Mouse (Mus musculus) myocyte (in vitro differentiated cells): Measurements from ENCODE around the gene Tcp10a.
"Not testable (repeated sequence)": the region's sequence is repeated elsewhere in the genome, so short reads cannot be mapped to it uniquely, and the experiment has no call there.

Experiments used
- CEBPB ChIP-seq: IDR thresholded peaks from 2 replicates; pipeline ENCODE4 v1.6.1; 2011; ENCODE audit warnings: mild to moderate bottlenecking, moderate library complexity; ENCODE audit not compliant: poor library complexity, insufficient read depth, severe bottlenecking
- POLR2A ChIP-seq: IDR thresholded peaks from one replicate; pipeline ENCODE4 v1.6.1; 2011; ENCODE audit warnings: low read depth, mild to moderate bottlenecking, control low read depth, moderate library complexity; ENCODE audit not compliant: insufficient read length

DNA sequence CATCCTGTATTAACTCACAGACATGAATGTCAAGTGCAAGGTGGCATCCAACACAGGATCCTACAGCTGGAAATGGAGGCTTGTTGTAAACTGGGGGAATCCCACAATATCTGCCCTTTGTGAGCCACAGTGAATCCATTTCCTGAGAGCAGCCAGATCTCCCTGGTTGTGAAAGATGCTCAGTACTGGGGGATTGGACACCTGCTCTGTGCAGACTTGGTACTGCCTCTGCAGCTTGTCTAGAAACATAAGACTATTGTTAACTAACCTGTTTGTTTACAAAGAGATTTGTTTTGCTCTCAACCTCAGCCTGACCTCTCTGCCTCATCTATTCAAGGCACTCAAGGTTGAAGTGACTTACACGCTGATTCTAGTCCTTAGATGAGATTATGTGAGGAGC lies 41.8 kb downstream of the Tcp10a start:
- TF ChIP-seq CEBPB, POLR2A: not testable (repeated sequence)
